Mouse (Mus musculus) midbrain, postnatal 0 days (tissue): ENCODE results near the gene Htr6. TPM values are rescaled to one million over a fixed set of nuclear protein-coding genes. Genes with fewer than 3 reads are reported as not detected.

ENCODE experiments used
- ATAC-seq: fragments of 200-750 bp; cut with Nextera tagmentation; 2 replicates; pipeline ENCODE4 v1.8.0; 2017; ENCODE audit warnings: moderate number of reproducible peaks, mild to moderate bottlenecking, moderate TSS enrichment, moderate library complexity; ENCODE audit not compliant: low FRiP score
- DNase-seq: peaks from one replicate; pipeline ENCODE4 v3.0.0-alpha.2; 2015; ENCODE audit warnings: low spot score
- H3K27ac ChIP-seq: fragments of 300-500 bp; sonication (generic); 2 replicates; pipeline ENCODE4 v1.5.1; 2014; ENCODE audit warnings: low read depth, mild to moderate bottlenecking, low read length, mixed read lengths
- H3K27me3 ChIP-seq: fragments of 300-500 bp; sonication (generic); 2 replicates; pipeline ENCODE4 v1.6.1; 2014; ENCODE audit warnings: low read length, control low read depth, mixed read lengths; ENCODE audit not compliant: insufficient read depth
- H3K36me3 ChIP-seq: fragments of 300-500 bp; sonication (generic); 2 replicates; pipeline ENCODE4 v1.6.1; 2014; ENCODE audit warnings: low read length, control low read depth, mixed read lengths; ENCODE audit not compliant: insufficient read depth
- H3K4me1 ChIP-seq: fragments of 300-500 bp; sonication (generic); 2 replicates; pipeline ENCODE4 v1.6.1; 2014; ENCODE audit warnings: mild to moderate bottlenecking, control low read depth, antibody characterized with exemption, low read length, mixed read lengths; ENCODE audit not compliant: insufficient read depth
- H3K4me2 ChIP-seq: fragments of 300-500 bp; sonication (generic); 2 replicates; pipeline ENCODE4 v1.6.1; 2014; ENCODE audit warnings: low read depth, mild to moderate bottlenecking, low read length, mixed read lengths; ENCODE audit not compliant: poor library complexity, severe bottlenecking
- H3K4me3 ChIP-seq: fragments of 300-500 bp; sonication (generic); 2 replicates; pipeline ENCODE4 v1.5.1; 2014; ENCODE audit warnings: low read depth, mild to moderate bottlenecking, low read length, moderate library complexity
- H3K9ac ChIP-seq: fragments of 300-500 bp; sonication (generic); replicated peaks from 2 replicates; pipeline ENCODE4 v1.6.1; 2014; ENCODE audit warnings: mild to moderate bottlenecking, low read length, moderate library complexity, mixed read lengths; ENCODE audit not compliant: poor library complexity, severe bottlenecking
- H3K9me3 ChIP-seq: fragments of 300-500 bp; sonication (generic); 2 replicates; pipeline ENCODE4 v1.6.1; 2016; ENCODE audit warnings: low read length, control low read depth
- CTCF ChIP-seq: IDR thresholded peaks from 2 replicates; pipeline ENCODE4 v1.5.1; 2016; ENCODE audit warnings: antibody characterized with exemption, mild to moderate bottlenecking
- WGBS: fragments of 180-500 bp; shearing (Covaris S2); extraction: QIAGEN DNeasy Blood & Tissue Kit; methylation state at CpG from one replicate; pipeline ENCODE4 v1.1.7; 2014; 5-methylcytosine and 5-hydroxymethylcytosine counted together
- polyA plus RNA-seq: library from polyadenylated mRNA; unstranded; fragments of >200 nt; fragmentation: Nextera tagmentation; extraction: Ambion mirVana; gene quantifications from 2 replicates; pipeline ENCODE4 v1.2.1, GENCODE M21; 2015
- total RNA-seq: library from RNA; depleted of rRNA; stranded (reverse); fragments of >200 nt; gene quantifications from 2 replicates; pipeline ENCODE4 v1.2.3, GENCODE M21; 2014; rRNA removed

Htr6 gene
- total and polyA plus RNA-seq, 2 experiments from 2014 or later, result 1.0 to 5.9 TPM

GRCm38 (mm10) chr4:139011201-139011702 is 64.1 kb downstream of the Htr6 start:
- Histone ChIP-seq H3K4me3 (no peak overlapping the region), H3K27ac (no peak overlapping the region), H3K9ac (no peak overlapping the region), H3K9me3 (no peaks in the 10 kb centered on the region), H3K36me3 (no peaks in the 10 kb centered on the region), H3K4me2 (no peak overlapping the region), H3K4me1 (no peaks in the 10 kb centered on the region), H3K27me3 (0 out of 2 replicates have a peak, but pooled peaks cover 5% of the 10 kb centered on the region)
- TF ChIP-seq CTCF, result no peak
- DNase-seq, result no peak
- WGBS, result 96% methylated on average over 13 of the region's 13 CpGs
- no peak for ATAC-seq

Other genes with a start within 250 kb of the Htr6 start
- 0.76 and 2.5 TPM in 2 replicates for gene Pla2g5, start 212.1 kb downstream of the Htr6 start, total RNA-seq
- gene Pla2g5, start 212.1 kb downstream of the Htr6 start, polyA plus RNA-seq, result 0.64 and 0.81 TPM in 2 replicates
- gene Gm13030, start 201.6 kb downstream of the Htr6 start, total RNA-seq, result not detected in 2 replicates
- not detected in 2 replicates for gene Gm13030, start 201.6 kb downstream of the Htr6 start, polyA plus RNA-seq
- gene Pla2g2e, start 197.6 kb downstream of the Htr6 start, total RNA-seq, result not detected in 2 replicates
- gene Pla2g2e, start 197.6 kb downstream of the Htr6 start, polyA plus RNA-seq, result not detected in 2 replicates
- gene Otud3, start 161.6 kb downstream of the Htr6 start, total RNA-seq, result 8.5 and 9.0 TPM in 2 replicates
- gene Otud3, start 161.6 kb downstream of the Htr6 start, polyA plus RNA-seq, result 3.1 and 3.8 TPM in 2 replicates
- not detected in 2 replicates for gene Rnf186, start 108.5 kb downstream of the Htr6 start, total RNA-seq
- not detected in 2 replicates for gene Rnf186, start 108.5 kb downstream of the Htr6 start, polyA plus RNA-seq
- gene Tmco4, start 102.7 kb downstream of the Htr6 start, total RNA-seq, result 1.9 and 2.9 TPM in 2 replicates
- 1.1 and 1.3 TPM in 2 replicates for gene Tmco4, start 102.7 kb downstream of the Htr6 start, polyA plus RNA-seq
- 60.7 and 62.2 TPM in 2 replicates for gene Nbl1, start 17.4 kb upstream of the Htr6 start, total RNA-seq
- gene Nbl1, start 17.4 kb upstream of the Htr6 start, polyA plus RNA-seq, result 53.4 and 55.7 TPM in 2 replicates
- 21.9 and 31.0 TPM in 2 replicates for gene Minos1, start 55.5 kb upstream of the Htr6 start, total RNA-seq
- gene Minos1, start 55.5 kb upstream of the Htr6 start, polyA plus RNA-seq, result 377 and 397 TPM in 2 replicates
- 84.0 and 108 TPM in 2 replicates for gene Capzb, start 117.3 kb upstream of the Htr6 start, total RNA-seq
- gene Capzb, start 117.3 kb upstream of the Htr6 start, polyA plus RNA-seq, result 308 and 309 TPM in 2 replicates
- gene Pqlc2, start 235.1 kb upstream of the Htr6 start, total RNA-seq, result 19.3 and 26.5 TPM in 2 replicates
- gene Pqlc2, start 235.1 kb upstream of the Htr6 start, polyA plus RNA-seq, result 10.9 and 15.2 TPM in 2 replicates
- gene Akr7a5, start 235.2 kb upstream of the Htr6 start, total RNA-seq, result 45.0 and 65.4 TPM in 2 replicates
- gene Akr7a5, start 235.2 kb upstream of the Htr6 start, polyA plus RNA-seq, result 64.4 and 65.6 TPM in 2 replicates